Mouse (Mus musculus) embryonic fibroblast, embryonic 13.5 days (primary cell): ENCODE data around the gene Unc5c. TPM values are rescaled to one million over a fixed set of nuclear protein-coding genes. Genes with fewer than 3 reads are reported as not detected.

Source experiments
- H3K27ac ChIP-seq: 2 replicates; pipeline ENCODE4 v1.5.1; 2012; ENCODE audit warnings: low read length, control low read depth, inconsistent platforms; ENCODE audit not compliant: insufficient read depth
- H3K4me1 ChIP-seq: 2 replicates; pipeline ENCODE4 v1.6.1; 2011; ENCODE audit warnings: low read length; ENCODE audit not compliant: control insufficient read depth, insufficient read depth
- H3K4me3 ChIP-seq: 2 replicates; pipeline ENCODE4 v1.5.1; 2011; ENCODE audit warnings: mild to moderate bottlenecking, control low read depth, low read length; ENCODE audit not compliant: insufficient read depth
- CTCF ChIP-seq: IDR thresholded peaks from 2 replicates; pipeline ENCODE4 v1.5.1; 2011; ENCODE audit warnings: mild to moderate bottlenecking, control low read depth, low read length, moderate library complexity, borderline replicate concordance; ENCODE audit not compliant: insufficient read depth
- POLR2A ChIP-seq: IDR thresholded peaks from 2 replicates; pipeline ENCODE4 v1.6.1; 2011; ENCODE audit warnings: low read depth, mild to moderate bottlenecking, control low read depth, low read length, moderate library complexity
- polyA plus RNA-seq: library from polyadenylated mRNA; stranded (reverse); fragments of >200 nt; gene quantifications from 2 replicates; pipeline ENCODE4 v1.2.4, GENCODE M21; 2011; ENCODE audit warnings: low read depth; ENCODE audit not compliant: missing spikeins, insufficient read length

The Unc5c gene
- polyA plus RNA-seq, 1 experiment: 23.8 TPM

- Histone ChIP-seq H3K27ac (no peak overlapping the region), H3K4me1 (peaks cover 2% of the 10 kb centered on the region; the same call in 1 of the 2 replicates), H3K4me3 (no peak overlapping the region)
- TF ChIP-seq POLR2A: no peak
- no peak for TF ChIP-seq CTCF
Measured at GRCm38 (mm10) chr3:141872337-141873042, 407.5 kb downstream of the Unc5c start.

- H3K27ac ChIP-seq: no peak overlapping the region
- H3K4me3 ChIP-seq: no peak overlapping the region
- TF ChIP-seq POLR2A (no peak), CTCF (no peak)
- no peaks in the 10 kb centered on the region; the same call in 1 of the 2 replicates for H3K4me1 ChIP-seq
Measured at GRCm38 (mm10) chr3:141882496-141882895, 417.5 kb downstream of the Unc5c start.

GRCm38 (mm10) chr3:141884190-141884589 is 419.2 kb downstream of the Unc5c start:
- Histone ChIP-seq H3K4me1 (no peaks in the 10 kb centered on the region; the same call in 1 of the 2 replicates), H3K27ac (no peak overlapping the region), H3K4me3 (no peak overlapping the region)
- TF ChIP-seq POLR2A (no peak), CTCF (no peak)
